Comparison of ENCODE assay signal across 7 mouse cellular contexts in the genomic region with DNA sequence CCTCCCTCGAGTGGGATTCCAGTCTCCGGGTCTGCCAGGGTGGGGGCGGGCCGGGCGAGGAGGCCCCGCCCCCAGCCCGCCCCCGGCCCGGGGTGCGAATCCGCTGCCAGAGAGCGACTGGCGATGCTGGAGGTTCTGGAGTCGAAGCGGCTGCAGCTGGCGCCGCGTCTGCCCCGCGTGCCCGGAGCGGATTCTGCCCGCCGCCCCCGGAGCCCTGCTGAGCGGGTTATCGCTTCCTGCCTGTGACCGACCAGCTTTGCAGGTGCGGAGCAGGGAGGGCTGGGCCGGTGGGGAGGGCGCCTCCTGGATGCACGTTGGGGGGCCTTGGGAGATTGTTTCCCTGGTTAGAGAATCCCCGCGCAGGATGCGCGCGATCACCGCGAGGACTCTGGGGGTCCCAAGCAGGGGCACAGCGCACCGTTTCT. TPM values are rescaled to one million over a fixed set of nuclear protein-coding genes. Genes with fewer than 3 reads are reported as not detected.
A peak's percentile ranks its signal among the peaks of the same experiment; 100 is the strongest.
DNase-seq lines count a peak whose midpoint lies in the region; ATAC-seq and TF ChIP-seq lines count a peak whose summit lies in the region.

No protein-coding gene starts in this region.

- under 1% methylated on average over 40 of the region's 41 CpGs for WGBS in forebrain, embryonic 13.5 days
- under 1% methylated on average over 41 of the region's 41 CpGs for WGBS in midbrain, embryonic 14.5 days
- WGBS in thymus, adult 2 months, result under 1% methylated on average over 41 of the region's 41 CpGs

- no peaks in the 10 kb centered on the region for H3K9me3 ChIP-seq in forebrain, embryonic 13.5 days (replicated peaks)
- H3K9me3 ChIP-seq in midbrain, embryonic 14.5 days (ENCODE audit: control insufficient read depth, low read length), result no peaks in the 10 kb centered on the region

- peak overlapping the region; percentile 68 for H3K9ac ChIP-seq in forebrain, embryonic 13.5 days
- H3K9ac ChIP-seq in midbrain, embryonic 14.5 days (replicated peaks; ENCODE audit: low read length), result peak overlapping the region; percentile 66

- peak; percentile 41 for DNase-seq in kidney, postnatal 10 days
- no peak for DNase-seq in kidney, adult 18-20 months
- peak; percentile 36 to 53 for DNase-seq in adrenal gland, postnatal 36 days
- peak; percentile 64 to 68 for DNase-seq in layer of hippocampus, postnatal 36 days
- DNase-seq in midbrain, embryonic 14.5 days, result peak; percentile 66
- peak; percentile 85 for DNase-seq in thymus, adult 2 months

- no peak for TF ChIP-seq CTCF in thymus, adult 2 months (IDR thresholded peaks at IDR 0.05; ENCODE audit: borderline replicate concordance, control insufficient read depth, extremely low read depth, insufficient read depth, low read length, poor library complexity)

- peaks cover 23% of the 10 kb centered on the region for H3K4me1 ChIP-seq in forebrain, embryonic 13.5 days
- H3K4me1 ChIP-seq in midbrain, embryonic 14.5 days (ENCODE audit: control insufficient read depth, insufficient read depth, low read length), result peaks cover 16% of the 10 kb centered on the region; the same call in 1 of the 2 replicates
- H3K4me1 ChIP-seq in thymus, adult 2 months (replicated peaks; ENCODE audit: control insufficient read depth, insufficient read depth, low read length), result peaks cover 16% of the 10 kb centered on the region

- H3K27ac ChIP-seq in forebrain, embryonic 13.5 days, result no peak overlapping the region
- H3K27ac ChIP-seq in midbrain, embryonic 14.5 days (replicated peaks; ENCODE audit: low read depth, low read length), result no peak overlapping the region
- H3K27ac ChIP-seq in thymus, adult 2 months (ENCODE audit: control insufficient read depth, insufficient read depth, low read length), result peak overlapping the region; percentile 17; the same call in 1 of the 2 replicates

- H3K27me3 ChIP-seq in forebrain, embryonic 13.5 days, result no peaks in the 10 kb centered on the region
- no peaks in the 10 kb centered on the region for H3K27me3 ChIP-seq in midbrain, embryonic 14.5 days (ENCODE audit: control insufficient read depth, insufficient read depth, low read length)
- no peaks in the 10 kb centered on the region for H3K27me3 ChIP-seq in thymus, adult 2 months (ENCODE audit: control insufficient read depth, insufficient read depth, low read length)

- TF ChIP-seq POLR2A in thymus, adult 2 months (IDR thresholded peaks at IDR 0.05; ENCODE audit: control insufficient read depth, extremely low read depth, insufficient read depth, low read length, poor library complexity), result 0 out of 2 replicates have a peak, but pooled peaks have one; percentile 58

- H3K4me2 ChIP-seq in forebrain, embryonic 13.5 days, result peak overlapping the region; percentile 92
- H3K4me2 ChIP-seq in midbrain, embryonic 14.5 days (ENCODE audit: low read length), result peak overlapping the region; percentile 86

- H3K4me3 ChIP-seq in forebrain, embryonic 13.5 days, result peak overlapping the region; percentile 54
- peak overlapping the region; percentile 50 for H3K4me3 ChIP-seq in midbrain, embryonic 14.5 days (replicated peaks; ENCODE audit: low read depth, low read length)
- H3K4me3 ChIP-seq in thymus, adult 2 months (ENCODE audit: control insufficient read depth, insufficient read depth, low read length), result peak overlapping the region; percentile 41

- ATAC-seq in forebrain, embryonic 13.5 days, result peak; percentile 59
- peak; percentile 53; the same call in 1 of the 2 replicates for ATAC-seq in midbrain, embryonic 14.5 days (ENCODE audit: low FRiP score, low TSS enrichment)

- no peaks in the 10 kb centered on the region for H3K36me3 ChIP-seq in forebrain, embryonic 13.5 days (ENCODE audit: poor library complexity, severe bottlenecking)
- no peaks in the 10 kb centered on the region for H3K36me3 ChIP-seq in midbrain, embryonic 14.5 days (ENCODE audit: control insufficient read depth, insufficient read depth, low read length)
- H3K36me3 ChIP-seq in thymus, adult 2 months (ENCODE audit: control insufficient read depth, insufficient read depth, low read length), result no peaks in the 10 kb centered on the region

RNA-seq across cellular contexts. Expression of a gene that starts 0.3 kb away (rescaled TPM):
- 1 to 10 TPM; 2.9 to 3.6 TPM for total RNA-seq in adrenal gland, postnatal 36 days (2021)
- polyA plus RNA-seq in forebrain, embryonic 13.5 days (2015; fragmentation: Nextera tagmentation; extraction: Ambion mirVana), result 23.6 and 27.2 TPM in 2 replicates
- 100 to 1,000 TPM; 510 to 566 TPM for total RNA-seq in layer of hippocampus, postnatal 36 days (2021)
- polyA plus RNA-seq in midbrain, embryonic 14.5 days (2014; fragmentation: Nextera tagmentation; extraction: Ambion mirVana), result 16.7 and 26.1 TPM in 2 replicates
- 18.7 and 21.0 TPM in 2 replicates for polyA plus RNA-seq in thymus, adult 2 months (2012; rRNA removed)

RNA-seq across cellular contexts. Expression of a gene that starts 7.5 kb away (rescaled TPM):
- total RNA-seq in adrenal gland, postnatal 36 days (2021), result not detected
- polyA plus RNA-seq in forebrain, embryonic 13.5 days (2015; fragmentation: Nextera tagmentation; extraction: Ambion mirVana), result not detected in 2 replicates
- not detected for total RNA-seq in layer of hippocampus, postnatal 36 days (2021)
- not detected in 2 replicates for polyA plus RNA-seq in midbrain, embryonic 14.5 days (2014; fragmentation: Nextera tagmentation; extraction: Ambion mirVana)
- polyA plus RNA-seq in thymus, adult 2 months (2012; rRNA removed), result 0.11 TPM in 1 of 2 replicates, not detected in the other

RNA-seq across cellular contexts. Expression of a gene that starts 14.1 kb away (rescaled TPM):
- 1 to 10 TPM; 2.0 to 3.0 TPM for total RNA-seq in adrenal gland, postnatal 36 days (2021)
- 21.7 and 23.6 TPM in 2 replicates for polyA plus RNA-seq in forebrain, embryonic 13.5 days (2015; fragmentation: Nextera tagmentation; extraction: Ambion mirVana)
- 10 to 100 TPM; 28.2 to 29.2 TPM for total RNA-seq in layer of hippocampus, postnatal 36 days (2021)
- polyA plus RNA-seq in midbrain, embryonic 14.5 days (2014; fragmentation: Nextera tagmentation; extraction: Ambion mirVana), result 10.3 and 10.4 TPM in 2 replicates
- 9.2 and 15.7 TPM in 2 replicates for polyA plus RNA-seq in thymus, adult 2 months (2012; rRNA removed)

RNA-seq across cellular contexts. Expression of a gene that starts 29.1 kb away (rescaled TPM):
- total RNA-seq in adrenal gland, postnatal 36 days (2021), result 10 to 100 TPM in 1 of 2 experiments, 1 to 10 TPM in 1; 5.2 to 11.9 TPM
- 0.46 and 0.74 TPM in 2 replicates for polyA plus RNA-seq in forebrain, embryonic 13.5 days (2015; fragmentation: Nextera tagmentation; extraction: Ambion mirVana)
- total RNA-seq in layer of hippocampus, postnatal 36 days (2021), result 1 to 10 TPM; 1.6 to 1.7 TPM
- 0.58 and 0.82 TPM in 2 replicates for polyA plus RNA-seq in midbrain, embryonic 14.5 days (2014; fragmentation: Nextera tagmentation; extraction: Ambion mirVana)
- 8.5 and 13.0 TPM in 2 replicates for polyA plus RNA-seq in thymus, adult 2 months (2012; rRNA removed)

RNA-seq across cellular contexts. Expression of a gene that starts 39.5 kb away (rescaled TPM):
- 10 to 100 TPM; 15.8 to 21.3 TPM for total RNA-seq in adrenal gland, postnatal 36 days (2021)
- polyA plus RNA-seq in forebrain, embryonic 13.5 days (2015; fragmentation: Nextera tagmentation; extraction: Ambion mirVana), result 2.7 and 3.1 TPM in 2 replicates
- total RNA-seq in layer of hippocampus, postnatal 36 days (2021), result 1 to 10 TPM; 4.6 to 5.2 TPM
- 2.6 and 5.0 TPM in 2 replicates for polyA plus RNA-seq in midbrain, embryonic 14.5 days (2014; fragmentation: Nextera tagmentation; extraction: Ambion mirVana)
- polyA plus RNA-seq in thymus, adult 2 months (2012; rRNA removed), result 208 and 267 TPM in 2 replicates
